Mouse (Mus musculus): ENCODE results near the gene Timm8a2.

DNA sequence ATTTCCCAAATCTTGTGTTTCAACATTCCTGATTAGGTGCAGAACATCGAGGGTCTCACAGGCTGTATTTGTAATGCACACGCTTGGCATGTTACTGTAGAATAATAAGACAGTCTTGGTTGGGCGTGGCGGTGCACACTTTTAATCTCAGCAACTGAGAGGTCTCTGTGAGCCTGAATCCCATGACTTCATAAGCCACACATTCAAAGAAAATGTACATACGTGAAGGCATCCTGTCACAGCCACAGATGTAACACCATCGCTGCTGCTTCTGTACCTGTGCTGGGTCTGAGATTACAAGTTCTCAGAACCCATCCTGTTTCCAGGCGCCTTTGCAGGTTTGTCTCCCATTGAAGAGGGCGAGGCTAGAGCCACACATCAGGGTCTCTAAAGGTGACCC is 22.7 kb upstream of the Timm8a2 start:
- TF ChIP-seq CTCF (IDR thresholded peaks at IDR 0.05; ENCODE audit: insufficient read depth, low read depth, low read length) (no peak), POLR2A (IDR thresholded peaks at IDR 0.05; ENCODE audit: insufficient read depth, low read depth, low read length) (no peak)

Data from olfactory bulb, adult 2 months (tissue).